Mouse (Mus musculus): ENCODE measurements around the gene Hnrnpab. TPM values are rescaled to one million over a fixed set of nuclear protein-coding genes. Genes with fewer than 3 reads are reported as not detected.

Hnrnpab gene
- total and polyA plus RNA-seq, 3 experiments = 893 to 2,181 (median 1,100) TPM

GRCm38 (mm10) chr11:51605602-51606446, 823 bp downstream of the Hnrnpab start (continued):
- TF ChIP-seq ZNF384 (IDR thresholded peaks at IDR 0.05; ENCODE audit: low read depth, low read length) = no peak
- TF ChIP-seq JUN (IDR thresholded peaks at IDR 0.05; ENCODE audit: insufficient read depth, low read depth, low read length) = no peak
- peak; percentile 18 for TF ChIP-seq IRF4 (IDR thresholded peaks at IDR 0.05; ENCODE audit: low read depth, low read length)
- TF ChIP-seq MYC (IDR thresholded peaks at IDR 0.05; ENCODE audit: low read depth, low read length) = peak; percentile 57; the same call in 1 of the 2 replicates
- peak; percentile 83 for TF ChIP-seq SIN3A (IDR thresholded peaks at IDR 0.05; ENCODE audit: low read length)
- no peak; the same call in 1 of the 2 replicates for TF ChIP-seq MEF2A (IDR thresholded peaks at IDR 0.05; ENCODE audit: borderline replicate concordance, low read depth, low read length)
- no peak for TF ChIP-seq SMC3 (IDR thresholded peaks at IDR 0.05; ENCODE audit: low read depth, low read length)
- TF ChIP-seq POLR2AphosphoS2 (IDR thresholded peaks at IDR 0.05; ENCODE audit: low read depth, low read length) = peak; percentile 74; the same call in 1 of the 2 replicates
- no peak for TF ChIP-seq USF1 (IDR thresholded peaks at IDR 0.05; ENCODE audit: low read depth, low read length)

GRCm38 (mm10) chr11:51602253-51602652, 4.4 kb downstream of the Hnrnpab start:
- peak; percentile 54; the same call in 1 of the 2 replicates for TF ChIP-seq ZMIZ1 (IDR thresholded peaks at IDR 0.05; ENCODE audit: low read depth, low read length)
- no peak for TF ChIP-seq GABPA (IDR thresholded peaks at IDR 0.05; ENCODE audit: insufficient replicate concordance, low read depth, low read length)
- peak; percentile 47; the same call in 1 of the 2 replicates for TF ChIP-seq NELFE (IDR thresholded peaks at IDR 0.05; ENCODE audit: low read depth, low read length)
- Histone ChIP-seq H3K36me3 (replicated peaks in 1 of 2; ENCODE audit: control insufficient read depth in 1 of 2, insufficient read depth in 1 of 2, low read length in 1 of 2) (peaks cover 78 to 86% of the 10 kb centered on the region in 2 experiments), H3K9me3 (replicated peaks; ENCODE audit: low read length) (no peaks in the 10 kb centered on the region), H3K27me3 (replicated peaks) (no peaks in the 10 kb centered on the region), H3K4me1 (ENCODE audit: control insufficient read depth in 1 of 2, insufficient read depth in 2 of 2) (peaks cover 6 to 61% of the 10 kb centered on the region in 2 experiments), H3K4me3 (replicated peaks in 1 of 3; ENCODE audit: low read depth in 2 of 3, low read length in 2 of 3, poor library complexity in 1 of 3) (no peak overlapping the region), H3K9ac (ENCODE audit: insufficient read depth, low read depth) (no peak overlapping the region), H3K79me2 (replicated peaks; ENCODE audit: control insufficient read depth, extremely low read depth, insufficient read depth, poor library complexity, severe bottlenecking) (peaks cover 65% of the 10 kb centered on the region), H3K27ac (ENCODE audit: insufficient read depth, low read depth) (no peak overlapping the region), H3K4me2 (ENCODE audit: insufficient read depth, low read depth, poor library complexity, severe bottlenecking) (no peak overlapping the region)
- in situ Hi-C loops (cut with MboI; ENCODE audit: low pct_ligation_motif_present, low pct_unique_long_range_greater_than_20kb, low sequenced_read_pairs) (no loop called here), dilution Hi-C loops (cut with MboI; ENCODE audit: extremely low pct_ligation_motif_present, extremely low pct_unique_long_range_greater_than_20kb, low sequenced_read_pairs) (no loop called here)
- no peak for DNase-seq (ENCODE audit: extremely low read depth)

GRCm38 (mm10) chr11:51597553-51597952, 9.1 kb downstream of the Hnrnpab start:
- H3K79me2 ChIP-seq (replicated peaks; ENCODE audit: control insufficient read depth, extremely low read depth, insufficient read depth, poor library complexity, severe bottlenecking) = peaks cover 25% of the 10 kb centered on the region
- dilution Hi-C loops (cut with MboI; ENCODE audit: extremely low pct_ligation_motif_present, extremely low pct_unique_long_range_greater_than_20kb, low sequenced_read_pairs) (no loop called here), in situ Hi-C loops (cut with MboI; ENCODE audit: low pct_ligation_motif_present, low pct_unique_long_range_greater_than_20kb, low sequenced_read_pairs) (no loop called here)
- no peak for DNase-seq (ENCODE audit: extremely low read depth)
- no peaks in the 10 kb centered on the region for H3K9me3 ChIP-seq (replicated peaks; ENCODE audit: low read length)
- no peak overlapping the region for H3K4me2 ChIP-seq (ENCODE audit: insufficient read depth, low read depth, poor library complexity, severe bottlenecking)
- no peak overlapping the region for H3K4me3 ChIP-seq (replicated peaks in 1 of 3; ENCODE audit: low read depth in 2 of 3, low read length in 2 of 3, poor library complexity in 1 of 3)
- H3K27me3 ChIP-seq (replicated peaks) = no peaks in the 10 kb centered on the region
- TF ChIP-seq POLR2AphosphoS2 (IDR thresholded peaks at IDR 0.05; ENCODE audit: low read depth, low read length) (peak; percentile 73), GABPA (IDR thresholded peaks at IDR 0.05; ENCODE audit: insufficient replicate concordance, low read depth, low read length) (no peak), IRF4 (IDR thresholded peaks at IDR 0.05; ENCODE audit: low read depth, low read length) (no peak), MYC (IDR thresholded peaks at IDR 0.05; ENCODE audit: low read depth, low read length) (no peak), ZKSCAN1 (IDR thresholded peaks at IDR 0.05; ENCODE audit: borderline replicate concordance, low read depth, low read length) (no peak), ZMIZ1 (IDR thresholded peaks at IDR 0.05; ENCODE audit: low read depth, low read length) (peak; percentile 1; the same call in 1 of the 2 replicates), CHD2 (IDR thresholded peaks at IDR 0.05; ENCODE audit: low read length) (no peak), ELF1 (IDR thresholded peaks at IDR 0.05; ENCODE audit: low read depth, low read length) (no peak), NRF1 (IDR thresholded peaks at IDR 0.05; ENCODE audit: low read depth, low read length) (no peak), ZC3H11A (IDR thresholded peaks at IDR 0.05; ENCODE audit: low read depth, low read length) (no peak), ETS1 (conservative IDR thresholded peaks at IDR 0.05; ENCODE audit: low read depth, low read length) (no peak), SIN3A (IDR thresholded peaks at IDR 0.05; ENCODE audit: low read length) (no peak), PAX5 (IDR thresholded peaks at IDR 0.05; ENCODE audit: low read length) (no peak)
- H3K27ac ChIP-seq (ENCODE audit: insufficient read depth, low read depth) = no peak overlapping the region
- peaks cover 2 to 37% of the 10 kb centered on the region in 2 experiments; a peak in 2 of 4 replicates for H3K4me1 ChIP-seq (ENCODE audit: control insufficient read depth in 1 of 2, insufficient read depth in 2 of 2)
- no peak overlapping the region for H3K9ac ChIP-seq (ENCODE audit: insufficient read depth, low read depth)
- peaks cover 91 to 98% of the 10 kb centered on the region in 2 experiments for H3K36me3 ChIP-seq (replicated peaks in 1 of 2; ENCODE audit: control insufficient read depth in 1 of 2, insufficient read depth in 1 of 2, low read length in 1 of 2)
